Mouse (Mus musculus): ENCODE measurements around the gene Cntnap2. TPM values are rescaled to one million over a fixed set of nuclear protein-coding genes. Genes with fewer than 3 reads are reported as not detected.

Cntnap2 gene
- polyA plus RNA-seq, 1 experiment from 2014 or later: 6.9 TPM

- H3K36me3 ChIP-seq (ENCODE audit: control insufficient read depth, insufficient read depth, low read length): no peaks in the 10 kb centered on the region
- H3K27me3 ChIP-seq (ENCODE audit: control insufficient read depth, insufficient read depth, low read length): no peaks in the 10 kb centered on the region
- DNase-seq (ENCODE audit: low spot score) (no peak), ATAC-seq (ENCODE audit: insufficient read depth, low FRiP score, low TSS enrichment) (no peak)
- H3K9ac ChIP-seq (ENCODE audit: low read length): no peak overlapping the region
- no peaks in the 10 kb centered on the region for H3K9me3 ChIP-seq (ENCODE audit: control insufficient read depth, low read length)
- no peak overlapping the region for H3K4me2 ChIP-seq (ENCODE audit: low read depth)
- no peak overlapping the region for H3K27ac ChIP-seq (ENCODE audit: low read depth, low read length)
- H3K4me1 ChIP-seq (ENCODE audit: control insufficient read depth, insufficient read depth, low read length): no peaks in the 10 kb centered on the region
- H3K4me3 ChIP-seq (ENCODE audit: low read depth, low read length): no peak overlapping the region
Observed at GRCm38 (mm10) chr6:46774529-46774928, 1715.4 kb downstream of the Cntnap2 start.

- ATAC-seq (ENCODE audit: insufficient read depth, low FRiP score, low TSS enrichment): no peak
- Histone ChIP-seq H3K27ac (ENCODE audit: low read depth, low read length) (no peak overlapping the region), H3K9ac (ENCODE audit: low read length) (no peak overlapping the region), H3K9me3 (ENCODE audit: control insufficient read depth, low read length) (no peaks in the 10 kb centered on the region), H3K4me1 (ENCODE audit: control insufficient read depth, insufficient read depth, low read length) (no peaks in the 10 kb centered on the region), H3K27me3 (ENCODE audit: control insufficient read depth, insufficient read depth, low read length) (no peaks in the 10 kb centered on the region), H3K36me3 (ENCODE audit: control insufficient read depth, insufficient read depth, low read length) (no peaks in the 10 kb centered on the region), H3K4me3 (ENCODE audit: low read depth, low read length) (no peak overlapping the region), H3K4me2 (ENCODE audit: low read depth) (no peak overlapping the region)
- WGBS: 82% methylated on average over 4 of the region's 4 CpGs
- DNase-seq (ENCODE audit: low spot score): no peak
Observed at GRCm38 (mm10) chr6:46802264-46803110, 1743.3 kb downstream of the Cntnap2 start.

GRCm38 (mm10) chr6:46856635-46857034 lies 1797.5 kb downstream of the Cntnap2 start:
- no peaks in the 10 kb centered on the region for H3K27me3 ChIP-seq (ENCODE audit: control insufficient read depth, insufficient read depth, low read length)
- H3K9ac ChIP-seq (ENCODE audit: low read length): no peak overlapping the region
- no peaks in the 10 kb centered on the region for H3K9me3 ChIP-seq (ENCODE audit: control insufficient read depth, low read length)
- no peak overlapping the region for H3K4me3 ChIP-seq (ENCODE audit: low read depth, low read length)
- H3K36me3 ChIP-seq (ENCODE audit: control insufficient read depth, insufficient read depth, low read length): no peaks in the 10 kb centered on the region
- DNase-seq (ENCODE audit: low spot score): no peak
- no peaks in the 10 kb centered on the region for H3K4me1 ChIP-seq (ENCODE audit: control insufficient read depth, insufficient read depth, low read length)
- no peak overlapping the region for H3K27ac ChIP-seq (ENCODE audit: low read depth, low read length)
- no peak overlapping the region for H3K4me2 ChIP-seq (ENCODE audit: low read depth)
- no peak for ATAC-seq (ENCODE audit: insufficient read depth, low FRiP score, low TSS enrichment)
- 47% methylated on average over 3 of the region's 3 CpGs for WGBS

GRCm38 (mm10) chr6:46861076-46861475 lies 1801.9 kb downstream of the Cntnap2 start:
- 14% methylated on average over 5 of the region's 5 CpGs for WGBS
- no peak for ATAC-seq (ENCODE audit: insufficient read depth, low FRiP score, low TSS enrichment)
- H3K4me3 ChIP-seq (ENCODE audit: low read depth, low read length): no peak overlapping the region
- no peaks in the 10 kb centered on the region for H3K36me3 ChIP-seq (ENCODE audit: control insufficient read depth, insufficient read depth, low read length)
- no peak overlapping the region for H3K27ac ChIP-seq (ENCODE audit: low read depth, low read length)
- H3K9ac ChIP-seq (ENCODE audit: low read length): no peak overlapping the region
- DNase-seq (ENCODE audit: low spot score): no peak
- no peaks in the 10 kb centered on the region for H3K4me1 ChIP-seq (ENCODE audit: control insufficient read depth, insufficient read depth, low read length)
- H3K9me3 ChIP-seq (ENCODE audit: control insufficient read depth, low read length): no peaks in the 10 kb centered on the region
- H3K27me3 ChIP-seq (ENCODE audit: control insufficient read depth, insufficient read depth, low read length): no peaks in the 10 kb centered on the region
- H3K4me2 ChIP-seq (ENCODE audit: low read depth): no peak overlapping the region

- Histone ChIP-seq H3K4me1 (ENCODE audit: control insufficient read depth, insufficient read depth, low read length) (no peaks in the 10 kb centered on the region), H3K4me3 (ENCODE audit: low read depth, low read length) (no peak overlapping the region), H3K4me2 (ENCODE audit: low read depth) (no peak overlapping the region), H3K36me3 (ENCODE audit: control insufficient read depth, insufficient read depth, low read length) (no peaks in the 10 kb centered on the region), H3K27ac (ENCODE audit: low read depth, low read length) (no peak overlapping the region), H3K27me3 (ENCODE audit: control insufficient read depth, insufficient read depth, low read length) (no peaks in the 10 kb centered on the region), H3K9me3 (ENCODE audit: control insufficient read depth, low read length) (no peaks in the 10 kb centered on the region), H3K9ac (ENCODE audit: low read length) (no peak overlapping the region)
- no peak for ATAC-seq (ENCODE audit: insufficient read depth, low FRiP score, low TSS enrichment)
- no peak for DNase-seq (ENCODE audit: low spot score)
Observed at GRCm38 (mm10) chr6:46866317-46866716, 1807.2 kb downstream of the Cntnap2 start.

- H3K36me3 ChIP-seq (ENCODE audit: control insufficient read depth, insufficient read depth, low read length): no peaks in the 10 kb centered on the region
- 83% methylated on average over 2 of the region's 2 CpGs for WGBS
- no peak overlapping the region for H3K27ac ChIP-seq (ENCODE audit: low read depth, low read length)
- no peak overlapping the region for H3K4me3 ChIP-seq (ENCODE audit: low read depth, low read length)
- DNase-seq (ENCODE audit: low spot score): no peak
- H3K4me2 ChIP-seq (ENCODE audit: low read depth): no peak overlapping the region
- no peak for ATAC-seq (ENCODE audit: insufficient read depth, low FRiP score, low TSS enrichment)
- no peak overlapping the region for H3K9ac ChIP-seq (ENCODE audit: low read length)
- no peaks in the 10 kb centered on the region for H3K4me1 ChIP-seq (ENCODE audit: control insufficient read depth, insufficient read depth, low read length)
- no peaks in the 10 kb centered on the region for H3K27me3 ChIP-seq (ENCODE audit: control insufficient read depth, insufficient read depth, low read length)
- H3K9me3 ChIP-seq (ENCODE audit: control insufficient read depth, low read length): no peaks in the 10 kb centered on the region
Observed at GRCm38 (mm10) chr6:46886230-46886629, 1827.1 kb downstream of the Cntnap2 start.

- 97% methylated on average over 2 of the region's 2 CpGs for WGBS
Observed at GRCm38 (mm10) chr6:46909167-46909566, 1850.0 kb downstream of the Cntnap2 start.

GRCm38 (mm10) chr6:46918701-46919274 lies 1859.6 kb downstream of the Cntnap2 start:
- no peak overlapping the region for H3K9ac ChIP-seq (ENCODE audit: low read length)
- no peak overlapping the region for H3K4me2 ChIP-seq (ENCODE audit: low read depth)
- no peak for ATAC-seq (ENCODE audit: insufficient read depth, low FRiP score, low TSS enrichment)
- H3K4me3 ChIP-seq (ENCODE audit: low read depth, low read length): no peak overlapping the region
- no peaks in the 10 kb centered on the region for H3K9me3 ChIP-seq (ENCODE audit: control insufficient read depth, low read length)
- no peak for DNase-seq (ENCODE audit: low spot score)
- H3K36me3 ChIP-seq (ENCODE audit: control insufficient read depth, insufficient read depth, low read length): no peaks in the 10 kb centered on the region
- 82% methylated on average over 8 of the region's 8 CpGs for WGBS
- H3K27me3 ChIP-seq (ENCODE audit: control insufficient read depth, insufficient read depth, low read length): no peaks in the 10 kb centered on the region
- no peak overlapping the region for H3K27ac ChIP-seq (ENCODE audit: low read depth, low read length)
- H3K4me1 ChIP-seq (ENCODE audit: control insufficient read depth, insufficient read depth, low read length): no peaks in the 10 kb centered on the region

More at GRCm38 (mm10) chr6:46909167-46909566, 1850.0 kb downstream of the Cntnap2 start:
- no peak for ATAC-seq (ENCODE audit: insufficient read depth, low FRiP score, low TSS enrichment)
- no peak overlapping the region for H3K4me3 ChIP-seq (ENCODE audit: low read depth, low read length)
- no peaks in the 10 kb centered on the region for H3K4me1 ChIP-seq (ENCODE audit: control insufficient read depth, insufficient read depth, low read length)
- no peak overlapping the region for H3K4me2 ChIP-seq (ENCODE audit: low read depth)
- H3K36me3 ChIP-seq (ENCODE audit: control insufficient read depth, insufficient read depth, low read length): no peaks in the 10 kb centered on the region
- H3K9me3 ChIP-seq (ENCODE audit: control insufficient read depth, low read length): no peaks in the 10 kb centered on the region
- no peak overlapping the region for H3K9ac ChIP-seq (ENCODE audit: low read length)
- no peak for DNase-seq (ENCODE audit: low spot score)
- no peak overlapping the region for H3K27ac ChIP-seq (ENCODE audit: low read depth, low read length)
- H3K27me3 ChIP-seq (ENCODE audit: control insufficient read depth, insufficient read depth, low read length): no peaks in the 10 kb centered on the region

GRCm38 (mm10) chr6:46919973-46920372 lies 1860.8 kb downstream of the Cntnap2 start:
- WGBS: 76% methylated on average over 3 of the region's 3 CpGs
- Histone ChIP-seq H3K9me3 (ENCODE audit: control insufficient read depth, low read length) (no peaks in the 10 kb centered on the region), H3K27me3 (ENCODE audit: control insufficient read depth, insufficient read depth, low read length) (no peaks in the 10 kb centered on the region), H3K27ac (ENCODE audit: low read depth, low read length) (no peak overlapping the region), H3K36me3 (ENCODE audit: control insufficient read depth, insufficient read depth, low read length) (no peaks in the 10 kb centered on the region), H3K9ac (ENCODE audit: low read length) (no peak overlapping the region), H3K4me1 (ENCODE audit: control insufficient read depth, insufficient read depth, low read length) (no peaks in the 10 kb centered on the region), H3K4me2 (ENCODE audit: low read depth) (no peak overlapping the region), H3K4me3 (ENCODE audit: low read depth, low read length) (no peak overlapping the region)
- ATAC-seq (ENCODE audit: insufficient read depth, low FRiP score, low TSS enrichment): no peak
- no peak for DNase-seq (ENCODE audit: low spot score)

All from neural tube, embryonic 11.5 days (tissue).